Mouse (Mus musculus) myocyte (in vitro differentiated cells): Measurements from ENCODE around the gene Nr2f2.

Experiments used
- CEBPB ChIP-seq: IDR thresholded peaks from 2 replicates; pipeline ENCODE4 v1.6.1; 2011; ENCODE audit warnings: mild to moderate bottlenecking, moderate library complexity; ENCODE audit not compliant: poor library complexity, insufficient read depth, severe bottlenecking
- E2F4 ChIP-seq: IDR thresholded peaks from one replicate; pipeline ENCODE4 v1.6.1; 2011; ENCODE audit warnings: mild to moderate bottlenecking, control low read depth, moderate library complexity; ENCODE audit not compliant: insufficient read depth
- MAX ChIP-seq: IDR thresholded peaks from one replicate; pipeline ENCODE4 v1.6.1; 2011; ENCODE audit warnings: low read depth, mild to moderate bottlenecking, control low read depth
- MYOD1 ChIP-seq, 3 experiments: IDR thresholded peaks; one replicate each; pipeline ENCODE4 v1.6.1; 2011; ENCODE audit warnings: control low read depth in 2 of 3, low read depth in 2 of 3, mild to moderate bottlenecking in 2 of 3, moderate library complexity in 1 of 3; ENCODE audit not compliant: insufficient read length in 2 of 3, control insufficient read depth in 1 of 3
- MYOG ChIP-seq, 3 experiments: IDR thresholded peaks; one replicate each; pipeline ENCODE4 v1.6.1; 2011; ENCODE audit warnings: control low read depth in 2 of 3, low read depth in 2 of 3, mild to moderate bottlenecking in 2 of 3; ENCODE audit not compliant: insufficient read length in 2 of 3, control insufficient read depth in 1 of 3, insufficient read depth in 1 of 3
- POLR2A ChIP-seq: IDR thresholded peaks from one replicate; pipeline ENCODE4 v1.6.1; 2011; ENCODE audit warnings: low read depth, mild to moderate bottlenecking, control low read depth, moderate library complexity; ENCODE audit not compliant: insufficient read length
- POLR2AphosphoS2 ChIP-seq: IDR thresholded peaks from one replicate; pipeline ENCODE4 v1.6.1; 2011; ENCODE audit warnings: low read depth, control low read depth; ENCODE audit not compliant: insufficient read length
- REST ChIP-seq: IDR thresholded peaks from one replicate; pipeline ENCODE4 v1.6.1; 2011; ENCODE audit warnings: mild to moderate bottlenecking, control low read depth, moderate library complexity; ENCODE audit not compliant: insufficient read depth, insufficient read length
- SRF ChIP-seq: IDR thresholded peaks from one replicate; pipeline ENCODE4 v1.6.1; 2011; ENCODE audit warnings: low read depth; ENCODE audit not compliant: control insufficient read depth, insufficient read length
- TCF12 ChIP-seq: IDR thresholded peaks from one replicate; pipeline ENCODE4 v1.6.1; 2011; ENCODE audit warnings: mild to moderate bottlenecking, control low read depth; ENCODE audit not compliant: poor library complexity, insufficient read depth, severe bottlenecking
- TCF3 ChIP-seq: IDR thresholded peaks from one replicate; pipeline ENCODE4 v1.6.1; 2011; ENCODE audit warnings: low read depth, control low read depth; ENCODE audit not compliant: insufficient read length
- USF1 ChIP-seq: IDR thresholded peaks from one replicate; pipeline ENCODE4 v1.6.1; 2011; ENCODE audit warnings: low read depth, mild to moderate bottlenecking, control low read depth, moderate library complexity

DNA sequence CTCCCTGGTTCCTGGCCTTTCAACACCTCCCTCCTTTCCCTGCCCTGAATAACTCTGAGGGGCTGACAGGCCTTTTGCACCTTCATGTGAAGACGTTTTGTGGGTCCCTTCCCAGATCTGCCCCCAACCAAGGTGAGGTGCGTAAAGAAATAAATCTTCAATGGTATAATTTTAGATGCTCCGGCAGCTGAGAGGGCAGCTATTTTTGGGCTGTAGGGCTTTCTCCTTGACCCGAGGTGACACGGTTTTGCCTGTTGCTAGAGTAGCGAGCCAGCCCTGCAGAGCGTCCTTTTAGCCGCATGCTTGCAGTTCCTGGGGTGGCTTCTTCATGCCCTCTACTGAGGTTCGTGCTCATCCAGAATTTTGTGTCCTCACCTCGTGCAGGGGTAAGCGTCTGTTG, 43.4 kb upstream of the Nr2f2 start:
- no peak for TF ChIP-seq POLR2AphosphoS2
- TF ChIP-seq TCF12, result no peak
- no peak for TF ChIP-seq USF1
- no peak for TF ChIP-seq MAX
- peak in 1 of 3 experiments; percentile 5 for TF ChIP-seq MYOD1 (IDR thresholded peaks at IDR 0.05; ENCODE audit: control insufficient read depth in 1 of 3, insufficient read length in 2 of 3, low read depth in 2 of 3)
- no peak for TF ChIP-seq POLR2A
- no peak for TF ChIP-seq E2F4
- no peak for TF ChIP-seq MYOG (IDR thresholded peaks at IDR 0.05; ENCODE audit: control insufficient read depth in 1 of 3, insufficient read depth in 1 of 3, insufficient read length in 2 of 3, low read depth in 2 of 3)
- no peak for TF ChIP-seq TCF3
- TF ChIP-seq CEBPB, result no peak
- no peak for TF ChIP-seq REST
- no peak for TF ChIP-seq SRF
